Mouse (Mus musculus) layer of hippocampus, adult 2 months (tissue): ENCODE data around the gene Sell. TPM values are rescaled to one million over a fixed set of nuclear protein-coding genes. Genes with fewer than 3 reads are reported as not detected.
"Not testable (repeated sequence)": the region's sequence is repeated elsewhere in the genome, so short reads cannot be mapped to it uniquely, and the experiment has no call there.

Experiments
- DNase-seq, 2 experiments: peaks; one replicate each; pipeline ENCODE4 v3.0.0; 2022; ENCODE audit warnings: low spot score in 2 of 2
- H3K27ac ChIP-seq: fragments of 200-600 bp; 2 replicates; pipeline ENCODE4 v1.8.1; 2022
- H3K4me3 ChIP-seq: fragments of 200-600 bp; 2 replicates; pipeline ENCODE4 v1.8.1; 2022; ENCODE audit warnings: mild to moderate bottlenecking
- CTCF ChIP-seq: fragments of 200-600 bp; conservative IDR thresholded peaks from 2 replicates; pipeline ENCODE4 v1.8.1; 2022; ENCODE audit warnings: antibody characterized with exemption, mild to moderate bottlenecking, moderate library complexity
- long read RNA-seq, 2 experiments: library from polyadenylated mRNA; stranded (forward); transcript quantifications; one replicate each; pipeline ENCODE4 v2.0.0; 2021; ENCODE audit warnings: borderline mapping rate in 2 of 2
- total RNA-seq, 2 experiments: library from RNA; stranded (reverse); gene quantifications; 2 replicates each; pipeline ENCODE4 v1.2.3; 2021

The Sell gene
- under 1 TPM in 1 of 2 experiments, not detected in 1; 0.07 TPM for total RNA-seq
- long read RNA-seq, experiment 1, result 0 reads
- long read RNA-seq, experiment 2, result 0 reads

- no peak for TF ChIP-seq CTCF
- no peak for DNase-seq
- no peak within 1 kb of the TSS for H3K4me3 ChIP-seq
- no peak within 1 kb of the TSS for H3K27ac ChIP-seq
Observed at GRCm38 (mm10) chr1:164061925-164062324, at the start of gene Sell. Gene Sell (plus strand): TSS chr1:164061982.

GRCm38 (mm10) chr1:164014616-164015015 lies 47.2 kb upstream of the Sell start:
- no peak for TF ChIP-seq CTCF
- DNase-seq, result no peak
- no peak overlapping the region for H3K4me3 ChIP-seq
- H3K27ac ChIP-seq, result no peak overlapping the region

- Histone ChIP-seq H3K4me3 (no peak overlapping the region), H3K27ac (no peak overlapping the region)
- TF ChIP-seq CTCF, result no peak
- DNase-seq, result no peak
Observed at GRCm38 (mm10) chr1:164018221-164018896, 43.4 kb upstream of the Sell start.

GRCm38 (mm10) chr1:164019789-164020188 lies 42.0 kb upstream of the Sell start:
- no peak for TF ChIP-seq CTCF
- no peak for DNase-seq
- no peak overlapping the region for H3K27ac ChIP-seq

GRCm38 (mm10) chr1:164020746-164021145 lies 41.0 kb upstream of the Sell start:
- not testable (repeated sequence) for DNase-seq, H3K27ac ChIP-seq, H3K4me3 ChIP-seq

More at GRCm38 (mm10) chr1:164019789-164020188, 42.0 kb upstream of the Sell start:
- no peak overlapping the region for H3K4me3 ChIP-seq

- not testable (repeated sequence) for DNase-seq, H3K27ac ChIP-seq
Observed at GRCm38 (mm10) chr1:164022106-164022505, 39.7 kb upstream of the Sell start.

GRCm38 (mm10) chr1:164025685-164026084 lies 36.1 kb upstream of the Sell start:
- DNase-seq, result no peak
- H3K4me3 ChIP-seq, result no peak overlapping the region
- H3K27ac ChIP-seq, result no peak overlapping the region
- TF ChIP-seq CTCF, result no peak

More at GRCm38 (mm10) chr1:164022106-164022505, 39.7 kb upstream of the Sell start:
- not testable (repeated sequence) for H3K4me3 ChIP-seq

GRCm38 (mm10) chr1:164027416-164027815 lies 34.4 kb upstream of the Sell start:
- DNase-seq, result no peak

GRCm38 (mm10) chr1:164040385-164041135 lies 21.2 kb upstream of the Sell start:
- H3K27ac ChIP-seq, result no peak overlapping the region
- no peak for DNase-seq
- no peak for TF ChIP-seq CTCF

More at GRCm38 (mm10) chr1:164027416-164027815, 34.4 kb upstream of the Sell start:
- Histone ChIP-seq H3K4me3 (no peak overlapping the region), H3K27ac (no peak overlapping the region)
- TF ChIP-seq CTCF, result peak; percentile 63

GRCm38 (mm10) chr1:164043549-164043948 lies 18.2 kb upstream of the Sell start:
- no peak for TF ChIP-seq CTCF
- Histone ChIP-seq H3K4me3 (no peak overlapping the region), H3K27ac (no peak overlapping the region)
- no peak for DNase-seq

More at GRCm38 (mm10) chr1:164040385-164041135, 21.2 kb upstream of the Sell start:
- H3K4me3 ChIP-seq, result no peak overlapping the region

GRCm38 (mm10) chr1:164047934-164048333 lies 13.8 kb upstream of the Sell start, which contains the start of gene Sele:
Gene Sele (plus strand): TSS chr1:164048234.
- no peak within 1 kb of the TSS for H3K27ac ChIP-seq
- no peak for DNase-seq
- H3K4me3 ChIP-seq, result no peak within 1 kb of the TSS
- TF ChIP-seq CTCF, result no peak

- Histone ChIP-seq H3K4me3 (no peak overlapping the region), H3K27ac (no peak overlapping the region)
- TF ChIP-seq CTCF, result no peak
- DNase-seq, result no peak
Observed at GRCm38 (mm10) chr1:164053561-164053960, 8.2 kb upstream of the Sell start.

- peak; percentile 49 for TF ChIP-seq CTCF
- Histone ChIP-seq H3K4me3 (no peak overlapping the region), H3K27ac (no peak overlapping the region)
- no peak for DNase-seq
Observed at GRCm38 (mm10) chr1:164054800-164055199, 7.0 kb upstream of the Sell start.

GRCm38 (mm10) chr1:164060071-164060470 lies 1.7 kb upstream of the Sell start:
- Histone ChIP-seq H3K27ac (no peak overlapping the region), H3K4me3 (no peak overlapping the region)
- TF ChIP-seq CTCF, result no peak
- no peak for DNase-seq
